Mouse (Mus musculus) limb, embryonic 14.5 days (tissue): ENCODE data around the gene Gclm. TPM values are rescaled to one million over a fixed set of nuclear protein-coding genes. Genes with fewer than 3 reads are reported as not detected.
"Not testable (repeated sequence)": the region's sequence is repeated elsewhere in the genome, so short reads cannot be mapped to it uniquely, and the experiment has no call there.

Experiments
- ATAC-seq: fragments of 200-750 bp; cut with Nextera tagmentation; 2 replicates; pipeline ENCODE4 v1.8.0; 2017; ENCODE audit warnings: low read depth, moderate number of reproducible peaks, moderate TSS enrichment; ENCODE audit not compliant: low FRiP score
- DNase-seq: peaks from one replicate; pipeline ENCODE4 v3.0.0-alpha.2; 2015; ENCODE audit warnings: low spot score
- H3K27ac ChIP-seq: fragments of 300-500 bp; sonication (generic); replicated peaks from 2 replicates; pipeline ENCODE4 v1.5.1; 2014; ENCODE audit warnings: low read depth, mild to moderate bottlenecking, low read length, moderate library complexity, mixed read lengths
- H3K27me3 ChIP-seq: fragments of 300-500 bp; sonication (generic); 2 replicates; pipeline ENCODE4 v1.6.1; 2014; ENCODE audit warnings: low read length, mixed read lengths; ENCODE audit not compliant: control insufficient read depth, insufficient read depth
- H3K36me3 ChIP-seq: fragments of 300-500 bp; sonication (generic); 2 replicates; pipeline ENCODE4 v1.6.1; 2014; ENCODE audit warnings: mild to moderate bottlenecking, low read length, moderate library complexity, mixed read lengths; ENCODE audit not compliant: control insufficient read depth, insufficient read depth
- H3K4me1 ChIP-seq: fragments of 300-500 bp; sonication (generic); 2 replicates; pipeline ENCODE4 v1.6.1; 2014; ENCODE audit warnings: antibody characterized with exemption, low read length, mixed read lengths; ENCODE audit not compliant: control insufficient read depth, insufficient read depth
- H3K4me2 ChIP-seq: fragments of 300-500 bp; sonication (generic); replicated peaks from 2 replicates; pipeline ENCODE4 v1.6.1; 2014; ENCODE audit warnings: low read depth, mild to moderate bottlenecking, low read length, moderate library complexity; ENCODE audit not compliant: severe bottlenecking
- H3K4me3 ChIP-seq: fragments of 300-500 bp; sonication (generic); replicated peaks from 2 replicates; pipeline ENCODE4 v1.5.1; 2014; ENCODE audit warnings: low read length
- H3K9ac ChIP-seq: fragments of 300-500 bp; sonication (generic); 2 replicates; pipeline ENCODE4 v1.6.1; 2014; ENCODE audit warnings: mild to moderate bottlenecking, low read depth, low read length, moderate library complexity; ENCODE audit not compliant: severe bottlenecking
- H3K9me3 ChIP-seq: fragments of 300-500 bp; sonication (generic); 2 replicates; pipeline ENCODE4 v1.6.1; 2016; ENCODE audit warnings: low read length; ENCODE audit not compliant: control insufficient read depth
- POLR2A ChIP-seq: fragments of 200-500 bp; IDR thresholded peaks from 2 replicates; pipeline ENCODE4 v1.8.0; 2012; ENCODE audit warnings: inconsistent platforms, mild to moderate bottlenecking, moderate library complexity, borderline replicate concordance; ENCODE audit not compliant: insufficient read depth, insufficient read length; ENCODE audit errors: extremely low read depth
- WGBS: fragments of 180-500 bp; shearing (Covaris S2); extraction: QIAGEN DNeasy Blood & Tissue Kit; methylation state at CpG from one replicate; pipeline ENCODE4 v1.1.7; 2014; 5-methylcytosine and 5-hydroxymethylcytosine counted together
- polyA plus RNA-seq, 2 experiments: library from polyadenylated mRNA; depleted of rRNA in 1 of 2; stranded (reverse) in 1 of 2; unstranded in 1 of 2; fragments of >200 nt; fragmentation: Nextera tagmentation in 1 of 2; extraction: Ambion mirVana in 1 of 2; gene quantifications; 2 replicates each; pipeline versions ENCODE4 v1.2.1 to v1.2.3; 2012 to 2014

Gclm gene
- polyA plus RNA-seq, 2 experiments, result 30.4 to 58.4 TPM

DNA sequence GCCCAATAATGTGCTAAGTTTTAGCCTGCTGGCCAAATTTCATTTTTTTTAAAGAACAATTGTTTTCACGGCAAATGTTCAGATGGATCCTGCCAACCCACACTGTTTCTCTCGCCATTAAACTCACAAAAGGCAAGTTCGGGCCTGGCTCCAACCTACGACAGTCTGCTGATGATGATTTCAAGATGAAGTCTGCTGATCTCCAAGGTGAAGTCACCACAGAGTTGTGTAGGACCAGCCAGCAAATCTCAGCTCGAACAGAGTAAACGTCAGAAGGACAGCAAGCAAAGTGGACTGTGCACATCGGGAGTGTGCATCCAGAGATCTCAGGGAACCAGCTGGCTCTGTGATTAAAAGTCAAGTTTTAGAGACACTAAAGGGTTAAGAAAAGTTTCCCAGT lies 34.5 kb upstream of the Gclm start:
- WGBS, result 82% methylated on average over 7 of the region's 7 CpGs
- H3K4me2 ChIP-seq, result no peak overlapping the region
- no peaks in the 10 kb centered on the region for H3K36me3 ChIP-seq
- H3K9ac ChIP-seq, result no peak overlapping the region
- no peak overlapping the region for H3K27ac ChIP-seq
- H3K4me3 ChIP-seq, result no peak overlapping the region
- H3K4me1 ChIP-seq, result no peaks in the 10 kb centered on the region
- no peaks in the 10 kb centered on the region for H3K27me3 ChIP-seq
- no peaks in the 10 kb centered on the region for H3K9me3 ChIP-seq
- no peak for TF ChIP-seq POLR2A
- DNase-seq, result no peak
- no peak for ATAC-seq

DNA sequence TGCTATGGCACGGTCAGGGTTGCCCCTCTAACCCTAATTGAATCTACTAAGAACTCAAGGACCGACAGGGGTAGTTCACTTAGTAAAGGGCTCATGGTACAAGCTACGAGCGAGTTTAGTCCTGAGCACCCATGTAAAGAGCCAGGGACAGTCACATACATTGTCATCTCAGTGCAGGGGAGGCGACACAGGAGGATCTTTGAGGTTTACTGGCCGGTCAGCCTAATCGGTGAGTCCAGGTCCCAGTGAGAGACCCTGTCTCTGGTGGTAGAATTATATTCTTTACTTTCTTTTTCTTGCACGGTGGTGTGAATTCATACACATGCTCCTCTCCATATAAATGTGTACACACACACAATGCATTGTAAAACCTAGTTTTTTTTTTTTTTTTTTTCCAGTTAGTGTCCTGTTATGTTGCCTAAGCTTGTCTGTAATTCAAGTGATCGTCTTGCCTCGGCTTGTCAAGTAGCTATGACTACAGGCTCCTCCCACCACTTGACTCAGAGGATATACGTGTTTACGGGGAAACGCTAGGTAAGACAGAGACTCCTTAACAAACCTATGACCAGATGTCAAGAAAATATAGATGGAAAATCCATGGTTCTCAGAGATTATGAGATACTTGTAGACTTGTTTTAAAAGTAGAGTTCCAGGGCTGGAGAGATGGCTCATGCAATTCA lies 33.8 kb upstream of the Gclm start:
- ATAC-seq, result no peak
- TF ChIP-seq POLR2A, result no peak
- H3K27me3 ChIP-seq, result no peaks in the 10 kb centered on the region
- no peak overlapping the region for H3K4me3 ChIP-seq
- no peak for DNase-seq
- H3K27ac ChIP-seq, result no peak overlapping the region
- WGBS, result 65% methylated on average over 13 of the region's 13 CpGs
- no peaks in the 10 kb centered on the region for H3K9me3 ChIP-seq
- no peaks in the 10 kb centered on the region for H3K4me1 ChIP-seq
- no peaks in the 10 kb centered on the region for H3K36me3 ChIP-seq
- H3K4me2 ChIP-seq, result no peak overlapping the region
- H3K9ac ChIP-seq, result no peak overlapping the region

DNA sequence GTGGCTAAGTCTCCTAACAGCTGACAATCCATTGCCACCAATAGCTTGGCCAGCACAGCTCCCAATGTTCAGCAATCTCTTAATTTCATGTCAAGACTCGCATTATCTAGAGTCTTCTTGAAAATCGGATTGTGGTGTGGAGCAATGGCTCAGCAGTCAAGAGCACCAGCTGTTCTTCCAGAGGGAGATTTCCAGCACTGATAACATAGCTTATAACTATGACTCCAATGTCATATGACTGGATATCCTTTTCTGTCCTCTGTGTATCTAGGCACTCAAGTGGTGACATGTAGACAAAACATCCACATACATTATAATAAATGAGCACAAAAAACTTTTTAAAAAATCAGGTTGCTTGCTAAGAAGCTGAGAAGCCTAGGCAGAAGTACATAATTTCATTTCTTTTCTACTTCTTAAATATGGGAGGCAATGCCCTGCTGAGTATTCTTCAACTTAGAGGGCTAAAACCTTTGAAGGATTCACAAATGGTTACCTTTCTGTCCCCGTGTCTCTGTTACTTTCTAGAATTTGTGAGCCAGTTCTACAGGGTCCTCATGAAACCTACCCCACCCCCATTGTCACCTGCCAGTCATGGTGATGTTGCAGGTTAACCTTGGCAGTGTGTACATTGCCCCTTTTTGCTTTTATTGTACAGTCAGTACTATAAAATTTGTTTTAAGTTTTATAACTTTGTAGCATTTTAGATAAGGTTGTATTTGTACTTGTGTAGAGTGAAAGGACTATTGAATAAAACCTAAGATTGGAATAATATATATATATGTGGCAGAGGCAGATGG lies 23.9 kb upstream of the Gclm start:
- Histone ChIP-seq H3K4me1 (no peaks in the 10 kb centered on the region), H3K9ac (no peak overlapping the region), H3K9me3 (no peaks in the 10 kb centered on the region), H3K4me2 (no peak overlapping the region), H3K27ac (no peak overlapping the region), H3K27me3 (no peaks in the 10 kb centered on the region), H3K36me3 (no peaks in the 10 kb centered on the region), H3K4me3 (no peak overlapping the region)
- ATAC-seq (no peak), DNase-seq (no peak)
- 75% methylated on average over 3 of the region's 3 CpGs for WGBS
- no peak for TF ChIP-seq POLR2A

DNA sequence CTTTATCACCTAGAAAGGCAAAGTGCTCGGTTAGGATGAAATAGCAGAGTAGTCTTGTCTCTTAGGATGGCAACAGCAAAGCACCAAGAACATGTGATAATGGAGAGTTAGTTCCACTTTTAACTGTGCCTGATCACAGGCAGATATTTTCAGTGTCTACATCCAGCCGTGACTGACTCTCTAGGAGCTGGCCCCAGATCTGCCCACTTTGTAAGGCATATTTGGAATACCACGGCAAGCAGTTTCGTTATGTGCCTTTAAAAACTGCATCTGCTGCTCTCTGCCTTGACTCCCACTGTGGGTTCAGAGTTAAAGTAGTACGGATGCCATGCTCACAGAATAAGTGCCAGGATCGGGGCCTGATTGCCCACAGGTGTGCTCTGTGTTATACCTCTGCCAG lies 18.4 kb upstream of the Gclm start:
- not testable (repeated sequence) for H3K27ac ChIP-seq, DNase-seq, H3K27me3 ChIP-seq, H3K4me2 ChIP-seq, ATAC-seq, H3K9me3 ChIP-seq, H3K4me3 ChIP-seq, H3K4me1 ChIP-seq, H3K9ac ChIP-seq, H3K36me3 ChIP-seq
- 45% methylated on average over 6 of the region's 6 CpGs for WGBS

DNA sequence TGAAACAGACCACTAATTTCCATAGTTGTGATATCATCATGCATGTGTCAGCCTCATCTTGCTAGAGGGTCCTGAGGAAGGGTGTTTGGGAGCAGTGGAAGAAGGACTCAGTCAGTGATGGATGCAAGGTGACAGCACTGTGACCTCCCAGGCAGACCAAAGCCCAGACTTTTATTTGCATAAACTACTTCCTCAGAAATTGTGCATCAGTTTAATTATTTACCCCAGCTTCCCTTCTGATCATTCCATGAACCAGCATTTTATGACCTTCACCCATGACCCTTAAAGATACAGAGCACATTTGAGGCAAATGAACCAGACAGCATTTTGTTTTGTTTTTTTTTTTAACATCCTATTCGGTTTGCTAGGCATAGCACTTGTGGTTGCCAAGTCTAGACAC lies 9.6 kb upstream of the Gclm start:
- no peak for TF ChIP-seq POLR2A
- DNase-seq (no peak), ATAC-seq (no peak)
- no peak overlapping the region for H3K4me3 ChIP-seq
- 50% methylated on average over 1 of the region's 1 CpGs for WGBS
- H3K9ac ChIP-seq, result no peak overlapping the region
- no peaks in the 10 kb centered on the region for H3K4me1 ChIP-seq
- H3K27ac ChIP-seq, result no peak overlapping the region
- H3K9me3 ChIP-seq, result no peaks in the 10 kb centered on the region
- no peak overlapping the region for H3K4me2 ChIP-seq
- no peaks in the 10 kb centered on the region for H3K36me3 ChIP-seq
- H3K27me3 ChIP-seq, result no peaks in the 10 kb centered on the region
